Mouse (Mus musculus) hematopoietic multipotent progenitor cell, adult 10-12 weeks (in vitro differentiated cells): Measurements from ENCODE around the gene Gm14525. TPM values are rescaled to one million over a fixed set of nuclear protein-coding genes. Genes with fewer than 3 reads are reported as not detected.

Experiments used
- polyA plus RNA-seq: library from polyadenylated mRNA; stranded (reverse); fragments of >175 nt; gene quantifications from 2 replicates; pipeline ENCODE4 v1.2.3, GENCODE M21; 2012; ENCODE audit warnings: low replicate concordance

The Gm14525 gene
- not detected in 2 replicates for polyA plus RNA-seq

GRCm38 (mm10) chrX:26702538-26702937 is at the start of gene Gm14525:
Gene Gm14525, minus strand, starts transcription at chrX:26702638.

Other genes starting within 250 kb of the Gm14525 start
- gene Slx, start 157.1 kb downstream of the Gm14525 start, polyA plus RNA-seq, result not detected in 2 replicates
- not detected in 2 replicates for gene Gm6121, start 233.1 kb upstream of the Gm14525 start, polyA plus RNA-seq